Mouse (Mus musculus) adrenal gland, postnatal 0 days (tissue): ENCODE measurements around the gene Olfr1257. TPM values are rescaled to one million over a fixed set of nuclear protein-coding genes. Genes with fewer than 3 reads are reported as not detected.

Source experiments
- polyA plus RNA-seq: library from polyadenylated mRNA; unstranded; fragments of >200 nt; fragmentation: Nextera tagmentation; extraction: Ambion mirVana; gene quantifications from 2 replicates; pipeline ENCODE4 v1.2.1, GENCODE M21; 2015

The Olfr1257 gene
- not detected in 2 replicates for polyA plus RNA-seq

DNA sequence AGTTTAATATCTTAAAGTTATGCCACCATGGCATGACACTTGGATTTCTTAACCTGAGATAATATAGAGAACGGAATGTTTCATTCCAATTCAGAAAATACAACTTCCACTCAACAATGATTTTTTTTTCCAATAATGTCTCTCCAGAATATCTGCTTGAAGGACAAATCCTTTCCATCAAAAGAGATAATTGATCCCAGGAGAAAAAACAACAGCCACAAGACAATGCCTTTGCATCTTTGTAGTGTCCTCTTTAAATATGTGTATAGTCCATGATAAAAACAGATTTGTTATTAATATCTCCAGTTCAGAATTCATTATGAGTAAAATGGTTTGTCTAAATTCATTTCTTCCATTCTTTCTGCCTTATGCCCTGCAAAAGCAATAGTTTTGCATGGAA lies at the start of gene Olfr1257:
TSS of gene Olfr1257 (plus strand) at position 301 of the 400 bp plus-strand sequence.

GRCm38 (mm10) chr2:89841455-89841854 lies 36.8 kb upstream of the Olfr1257 start, which contains the start of gene Olfr1256:
Gene Olfr1256, minus strand, starts transcription at chr2:89841555.

DNA sequence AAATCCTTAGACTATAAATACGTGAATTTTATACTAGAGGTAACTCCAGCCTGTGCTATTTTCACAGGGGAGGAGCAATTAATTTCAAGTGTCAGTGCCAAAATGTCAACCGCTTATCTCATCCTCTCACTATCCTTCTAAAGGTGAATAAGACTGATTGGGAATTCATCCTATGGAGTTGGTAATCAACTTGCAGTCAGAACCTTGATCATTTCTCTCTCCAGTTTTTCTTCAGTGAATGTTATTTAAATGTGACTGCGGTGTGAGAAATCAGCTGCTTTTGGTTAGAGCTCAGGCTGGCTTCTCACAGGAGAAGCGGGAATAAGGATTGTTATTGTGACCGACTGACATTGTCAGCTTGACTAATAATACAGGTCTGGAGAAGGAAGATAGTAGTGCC lies 30.1 kb upstream of the Olfr1257 start, which contains the start of gene Olfr48:
TSS of gene Olfr48 (minus strand) at position 101 of the 400 bp plus-strand sequence.

DNA sequence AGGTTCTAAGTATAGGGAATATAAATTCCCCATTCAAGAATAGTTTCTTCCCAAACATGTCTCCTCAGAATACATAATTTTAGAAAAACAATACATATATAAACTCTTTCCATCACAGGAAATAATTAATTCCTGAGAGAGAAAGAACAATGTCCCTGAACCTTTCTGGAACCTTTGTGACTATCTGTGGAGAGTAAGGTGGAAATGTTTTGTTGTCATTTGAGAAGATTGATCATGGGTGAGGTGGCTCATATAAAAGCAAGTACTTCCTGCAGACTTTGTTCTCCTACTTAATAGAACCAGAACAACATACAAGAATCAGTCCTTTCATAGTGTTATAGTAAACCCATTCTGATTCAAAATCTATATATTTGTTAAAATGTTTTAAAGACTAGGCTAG lies 48.8 kb downstream of the Olfr1257 start, which contains the start of gene Olfr1258:
TSS of gene Olfr1258 (plus strand) at position 301 of the 400 bp plus-strand sequence.

Other genes with a start within 250 kb of the Olfr1257 start
- not detected in 2 replicates for gene Olfr1249, start 243.5 kb upstream of the Olfr1257 start, polyA plus RNA-seq
- gene Olfr1250, start 217.0 kb upstream of the Olfr1257 start, polyA plus RNA-seq, result not detected in 2 replicates
- not detected in 2 replicates for gene Olfr1251, start 206.5 kb upstream of the Olfr1257 start, polyA plus RNA-seq
- gene Olfr1252, start 153.4 kb upstream of the Olfr1257 start, polyA plus RNA-seq, result not detected in 2 replicates
- not detected in 2 replicates for gene Olfr1253, start 121.3 kb upstream of the Olfr1257 start, polyA plus RNA-seq
- not detected in 2 replicates for gene Olfr1254, start 84.8 kb upstream of the Olfr1257 start, polyA plus RNA-seq
- gene Olfr1255, start 66.4 kb upstream of the Olfr1257 start, polyA plus RNA-seq, result not detected in 2 replicates
- gene Olfr1256, start 36.9 kb upstream of the Olfr1257 start, polyA plus RNA-seq, result not detected in 2 replicates
- not detected in 2 replicates for gene Olfr48, start 30.2 kb upstream of the Olfr1257 start, polyA plus RNA-seq
- not detected in 2 replicates for gene Olfr1258, start 48.9 kb downstream of the Olfr1257 start, polyA plus RNA-seq
- not detected in 2 replicates for gene Olfr1259, start 70.2 kb downstream of the Olfr1257 start, polyA plus RNA-seq
- gene Olfr1260, start 95.9 kb downstream of the Olfr1257 start, polyA plus RNA-seq, result 0.23 and 0.35 TPM in 2 replicates
- gene Olfr1261, start 112.8 kb downstream of the Olfr1257 start, polyA plus RNA-seq, result not detected in 2 replicates
- not detected in 2 replicates for gene Olfr1262, start 121.7 kb downstream of the Olfr1257 start, polyA plus RNA-seq
- gene Olfr1263, start 133.7 kb downstream of the Olfr1257 start, polyA plus RNA-seq, result not detected in 2 replicates
- not detected in 2 replicates for gene Olfr1264, start 147.1 kb downstream of the Olfr1257 start, polyA plus RNA-seq
- not detected in 2 replicates for gene Olfr1265, start 156.9 kb downstream of the Olfr1257 start, polyA plus RNA-seq
- not detected in 2 replicates for gene Olfr140, start 185.2 kb downstream of the Olfr1257 start, polyA plus RNA-seq
- gene Olfr1269, start 243.0 kb downstream of the Olfr1257 start, polyA plus RNA-seq, result not detected in 2 replicates